Mouse (Mus musculus) testis, adult 2 months (tissue): ENCODE results near the gene Zfp382.

Experiments used
- CTCF ChIP-seq: fragments of 200-500 bp; IDR thresholded peaks from 2 replicates; pipeline ENCODE4 v1.5.1; 2012; ENCODE audit warnings: low read depth, mild to moderate bottlenecking, inconsistent platforms, low read length, moderate library complexity; ENCODE audit not compliant: control insufficient read depth, insufficient read depth, insufficient replicate concordance
- POLR2A ChIP-seq: fragments of 200-500 bp; IDR thresholded peaks from 2 replicates; pipeline ENCODE4 v1.6.1; 2012; ENCODE audit warnings: low read depth, mild to moderate bottlenecking, inconsistent platforms, low read length, moderate library complexity; ENCODE audit not compliant: control insufficient read depth

DNA sequence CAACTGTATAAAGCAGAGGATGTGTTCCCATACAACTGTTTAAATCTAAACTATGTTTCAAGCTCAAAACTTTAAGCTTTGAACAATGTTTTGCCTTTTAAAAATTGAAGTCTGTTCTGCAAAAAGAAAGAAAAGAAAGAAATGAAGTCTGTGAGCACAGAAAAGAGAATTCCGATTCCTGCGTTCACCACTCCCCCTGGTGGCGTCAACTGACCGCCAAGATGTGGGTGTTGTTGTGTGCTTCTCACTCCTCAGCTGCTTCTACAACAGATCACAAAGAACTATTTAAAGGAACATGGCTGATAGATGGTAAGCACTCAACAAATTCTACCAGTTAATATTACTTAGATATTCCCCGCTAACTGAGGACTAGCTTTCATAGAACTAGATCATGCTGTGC lies 41.4 kb downstream of the Zfp382 start:
- TF ChIP-seq CTCF, result no peak
- TF ChIP-seq POLR2A, result no peak
